Mouse (Mus musculus): Measurements from ENCODE around the gene Rab8a. TPM values are rescaled to one million over a fixed set of nuclear protein-coding genes. Genes with fewer than 3 reads are reported as not detected.

The Rab8a gene
- polyA plus RNA-seq, 1 experiment from 2014 or later, result 104 TPM

Other genes with a start within 250 kb of the Rab8a start
- 24.5 and 28.3 TPM in 2 replicates for gene Zfp961, start 210.2 kb upstream of the Rab8a start, polyA plus RNA-seq (2014; fragmentation: Nextera tagmentation; extraction: Ambion mirVana)
- 1.0 and 1.1 TPM in 2 replicates for gene Cyp4f18, start 151.6 kb upstream of the Rab8a start, polyA plus RNA-seq (2014; fragmentation: Nextera tagmentation; extraction: Ambion mirVana)
- gene Olfr372, start 120.0 kb upstream of the Rab8a start, polyA plus RNA-seq (2014; fragmentation: Nextera tagmentation; extraction: Ambion mirVana), result not detected in 2 replicates
- gene Olfr373, start 78.0 kb upstream of the Rab8a start, polyA plus RNA-seq (2014; fragmentation: Nextera tagmentation; extraction: Ambion mirVana), result 0.11 TPM in 1 of 2 replicates, not detected in the other
- gene Olfr374, start 54.2 kb upstream of the Rab8a start, polyA plus RNA-seq (2014; fragmentation: Nextera tagmentation; extraction: Ambion mirVana), result 0.08 and 0.28 TPM in 2 replicates
- gene Tpm4, start 26.2 kb upstream of the Rab8a start, polyA plus RNA-seq (2014; fragmentation: Nextera tagmentation; extraction: Ambion mirVana), result 558 and 651 TPM in 2 replicates
- 0.81 and 1.1 TPM in 2 replicates for gene Hsh2d, start 28.4 kb downstream of the Rab8a start, polyA plus RNA-seq (2014; fragmentation: Nextera tagmentation; extraction: Ambion mirVana)
- gene Cib3, start 51.6 kb downstream of the Rab8a start, polyA plus RNA-seq (2014; fragmentation: Nextera tagmentation; extraction: Ambion mirVana), result not detected in 2 replicates
- gene Gm11034, start 52.4 kb downstream of the Rab8a start, polyA plus RNA-seq (2014; fragmentation: Nextera tagmentation; extraction: Ambion mirVana), result not detected in 2 replicates
- gene Fam32a, start 58.5 kb downstream of the Rab8a start, polyA plus RNA-seq (2014; fragmentation: Nextera tagmentation; extraction: Ambion mirVana), result 73.3 and 74.3 TPM in 2 replicates
- 108 and 118 TPM in 2 replicates for gene Ap1m1, start 78.8 kb downstream of the Rab8a start, polyA plus RNA-seq (2014; fragmentation: Nextera tagmentation; extraction: Ambion mirVana)
- gene Gm10282, start 144.1 kb downstream of the Rab8a start, polyA plus RNA-seq (2014; fragmentation: Nextera tagmentation; extraction: Ambion mirVana), result 30.3 and 31.1 TPM in 2 replicates
- gene Klf2, start 157.8 kb downstream of the Rab8a start, polyA plus RNA-seq (2014; fragmentation: Nextera tagmentation; extraction: Ambion mirVana), result 5.0 and 6.9 TPM in 2 replicates